Mouse (Mus musculus) lung, postnatal 0 days (tissue): ENCODE data around the gene Dab2ip.

ENCODE experiments used
- CTCF ChIP-seq: IDR thresholded peaks from 2 replicates; pipeline ENCODE4 v1.5.1; 2016; ENCODE audit warnings: antibody characterized with exemption, mild to moderate bottlenecking
- EP300 ChIP-seq: IDR thresholded peaks from 2 replicates; pipeline ENCODE4 v1.6.1; 2016; ENCODE audit warnings: antibody characterized with exemption, mild to moderate bottlenecking, control low read depth

- TF ChIP-seq CTCF (no peak), EP300 (no peak)
These were observed 922 bp downstream of the Dab2ip start for GRCm38 (mm10) chr2:35558826-35559550.
